Mouse (Mus musculus): ENCODE data around the gene Atg7. TPM values are rescaled to one million over a fixed set of nuclear protein-coding genes. Genes with fewer than 3 reads are reported as not detected.

Atg7 gene
- total RNA-seq, 2 experiments from 2014 or later: 24.7 to 26.5 TPM

- Histone ChIP-seq H3K27ac (no peak overlapping the region), H3K4me3 (no peak overlapping the region)
- no peak for TF ChIP-seq CTCF (conservative IDR thresholded peaks at IDR 0.05)
- no peak for DNase-seq (ENCODE audit: low spot score in 2 of 2)
Measured at GRCm38 (mm10) chr6:114829660-114830438, 187.0 kb downstream of the Atg7 start.

GRCm38 (mm10) chr6:114831807-114832206 is 188.9 kb downstream of the Atg7 start:
- Histone ChIP-seq H3K27ac (no peak overlapping the region), H3K4me3 (no peak overlapping the region)
- no peak for DNase-seq (ENCODE audit: low spot score in 2 of 2)
- TF ChIP-seq CTCF (conservative IDR thresholded peaks at IDR 0.05): no peak

GRCm38 (mm10) chr6:114833058-114833685 is 190.3 kb downstream of the Atg7 start:
- TF ChIP-seq CTCF (conservative IDR thresholded peaks at IDR 0.05): no peak
- Histone ChIP-seq H3K4me3 (no peak overlapping the region), H3K27ac (no peak overlapping the region)
- no peak for DNase-seq (ENCODE audit: low spot score in 2 of 2)

GRCm38 (mm10) chr6:114833791-114834346 is 191.0 kb downstream of the Atg7 start:
- no peak for TF ChIP-seq CTCF (conservative IDR thresholded peaks at IDR 0.05)
- Histone ChIP-seq H3K27ac (no peak overlapping the region), H3K4me3 (no peak overlapping the region)
- DNase-seq (ENCODE audit: low spot score in 2 of 2): no peak

GRCm38 (mm10) chr6:114835344-114835743 is 192.4 kb downstream of the Atg7 start:
- Histone ChIP-seq H3K27ac (no peak overlapping the region), H3K4me3 (no peak overlapping the region)
- no peak for DNase-seq (ENCODE audit: low spot score in 2 of 2)
- no peak for TF ChIP-seq CTCF (conservative IDR thresholded peaks at IDR 0.05)

- H3K4me3 ChIP-seq: no peak overlapping the region
- no peak overlapping the region for H3K27ac ChIP-seq
- TF ChIP-seq CTCF (conservative IDR thresholded peaks at IDR 0.05): no peak
- no peak for DNase-seq (ENCODE audit: low spot score in 2 of 2)
Measured at GRCm38 (mm10) chr6:114835752-114836151, 192.9 kb downstream of the Atg7 start.

GRCm38 (mm10) chr6:114836433-114836832 is 193.5 kb downstream of the Atg7 start:
- no peak overlapping the region for H3K27ac ChIP-seq
- no peak overlapping the region for H3K4me3 ChIP-seq
- DNase-seq (ENCODE audit: low spot score in 2 of 2): no peak
- TF ChIP-seq CTCF (conservative IDR thresholded peaks at IDR 0.05): no peak

- TF ChIP-seq CTCF (conservative IDR thresholded peaks at IDR 0.05): no peak
- DNase-seq (ENCODE audit: low spot score in 2 of 2): no peak
- no peak overlapping the region for H3K27ac ChIP-seq
- no peak overlapping the region for H3K4me3 ChIP-seq
Measured at GRCm38 (mm10) chr6:114838872-114839271, 196.0 kb downstream of the Atg7 start.

- H3K27ac ChIP-seq: no peak overlapping the region
- no peak for TF ChIP-seq CTCF (conservative IDR thresholded peaks at IDR 0.05)
Measured at GRCm38 (mm10) chr6:114840012-114840411, 197.1 kb downstream of the Atg7 start.

GRCm38 (mm10) chr6:114842131-114842530 is 199.2 kb downstream of the Atg7 start:
- TF ChIP-seq CTCF (conservative IDR thresholded peaks at IDR 0.05): no peak
- Histone ChIP-seq H3K27ac (no peak overlapping the region), H3K4me3 (no peak overlapping the region)
- no peak for DNase-seq (ENCODE audit: low spot score in 2 of 2)

More at GRCm38 (mm10) chr6:114840012-114840411, 197.1 kb downstream of the Atg7 start:
- H3K4me3 ChIP-seq: no peak overlapping the region
- DNase-seq (ENCODE audit: low spot score in 2 of 2): no peak

GRCm38 (mm10) chr6:114842863-114843262 is 200.0 kb downstream of the Atg7 start:
- no peak for DNase-seq (ENCODE audit: low spot score in 2 of 2)
- peak; percentile 47; the same call in 1 of the 2 replicates for TF ChIP-seq CTCF (conservative IDR thresholded peaks at IDR 0.05)
- H3K27ac ChIP-seq: no peak overlapping the region

GRCm38 (mm10) chr6:114846153-114846772 is 203.4 kb downstream of the Atg7 start:
- DNase-seq (ENCODE audit: low spot score in 2 of 2): no peak
- TF ChIP-seq CTCF (conservative IDR thresholded peaks at IDR 0.05): no peak
- Histone ChIP-seq H3K27ac (peak overlapping the region; percentile 55; the same call in 1 of the 2 replicates), H3K4me3 (no peak overlapping the region)

More at GRCm38 (mm10) chr6:114842863-114843262, 200.0 kb downstream of the Atg7 start:
- H3K4me3 ChIP-seq: no peak overlapping the region

- TF ChIP-seq CTCF (conservative IDR thresholded peaks at IDR 0.05): no peak
- Histone ChIP-seq H3K27ac (no peak overlapping the region), H3K4me3 (no peak overlapping the region)
- DNase-seq (ENCODE audit: low spot score in 2 of 2): no peak
Measured at GRCm38 (mm10) chr6:114847582-114848174, 204.8 kb downstream of the Atg7 start.

Measured in layer of hippocampus, adult 2 months (tissue).